Mouse (Mus musculus): ENCODE measurements around the gene Kmo. TPM values are rescaled to one million over a fixed set of nuclear protein-coding genes. Genes with fewer than 3 reads are reported as not detected.

The Kmo gene
- polyA plus RNA-seq, 1 experiment from 2014 or later = 0.09 TPM

- Histone ChIP-seq H3K27ac (replicated peaks) (no peak overlapping the region), H3K4me1 (no peaks in the 10 kb centered on the region), H3K4me3 (replicated peaks) (no peak overlapping the region), H3K9ac (replicated peaks) (no peak overlapping the region), H3K4me2 (no peak overlapping the region), H3K27me3 (replicated peaks) (no peaks in the 10 kb centered on the region), H3K36me3 (no peaks in the 10 kb centered on the region), H3K9me3 (replicated peaks) (no peaks in the 10 kb centered on the region)
- WGBS = 83% methylated on average over 7 of the region's 7 CpGs
- ATAC-seq (ENCODE audit: low FRiP score) = no peak
Observed at GRCm38 (mm10) chr1:175639072-175639471, 18.9 kb downstream of the Kmo start.

- Histone ChIP-seq H3K27ac (replicated peaks) (no peak overlapping the region), H3K36me3 (no peaks in the 10 kb centered on the region), H3K4me3 (replicated peaks) (no peak overlapping the region), H3K27me3 (replicated peaks) (no peaks in the 10 kb centered on the region), H3K4me2 (no peak overlapping the region), H3K4me1 (no peaks in the 10 kb centered on the region), H3K9me3 (replicated peaks) (no peaks in the 10 kb centered on the region), H3K9ac (replicated peaks) (no peak overlapping the region)
- ATAC-seq (ENCODE audit: low FRiP score) = no peak
- 87% methylated on average over 6 of the region's 6 CpGs for WGBS
Observed at GRCm38 (mm10) chr1:175640435-175641150, 20.4 kb downstream of the Kmo start.

- Histone ChIP-seq H3K4me2 (no peak overlapping the region), H3K4me3 (replicated peaks) (no peak overlapping the region), H3K4me1 (no peaks in the 10 kb centered on the region), H3K9ac (replicated peaks) (no peak overlapping the region), H3K36me3 (no peaks in the 10 kb centered on the region), H3K27ac (replicated peaks) (no peak overlapping the region), H3K27me3 (replicated peaks) (no peaks in the 10 kb centered on the region), H3K9me3 (replicated peaks) (no peaks in the 10 kb centered on the region)
- ATAC-seq (ENCODE audit: low FRiP score) = no peak
- WGBS = 79% methylated on average over 5 of the region's 5 CpGs
Observed at GRCm38 (mm10) chr1:175643496-175644265, 23.5 kb downstream of the Kmo start.

DNA sequence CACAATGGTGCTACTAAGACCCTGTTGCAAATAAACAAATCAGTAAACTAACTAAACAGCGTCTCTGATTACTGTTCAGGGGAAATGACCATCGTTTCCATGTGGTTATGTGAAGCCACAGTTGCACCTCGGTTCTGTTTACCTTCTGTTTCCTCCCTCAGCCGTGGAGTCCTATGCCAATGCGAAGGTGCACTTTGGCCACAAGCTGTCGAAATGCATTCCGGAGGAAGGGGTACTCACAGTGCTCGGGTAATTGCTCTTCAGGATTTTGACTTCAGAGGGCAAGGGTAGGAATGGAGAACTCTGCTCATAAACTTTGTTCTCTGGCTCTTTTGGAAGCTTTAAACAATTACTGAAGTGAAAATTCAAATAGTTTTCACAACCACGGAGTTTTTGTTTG is 26.8 kb downstream of the Kmo start:
- Histone ChIP-seq H3K4me1 (no peaks in the 10 kb centered on the region), H3K36me3 (no peaks in the 10 kb centered on the region), H3K9ac (replicated peaks) (no peak overlapping the region), H3K4me3 (replicated peaks) (no peak overlapping the region), H3K27me3 (replicated peaks) (no peaks in the 10 kb centered on the region), H3K27ac (replicated peaks) (no peak overlapping the region), H3K4me2 (no peak overlapping the region), H3K9me3 (replicated peaks) (no peaks in the 10 kb centered on the region)
- no peak for ATAC-seq (ENCODE audit: low FRiP score)
- WGBS = 70% methylated on average over 9 of the region's 9 CpGs

- no peaks in the 10 kb centered on the region for H3K9me3 ChIP-seq (replicated peaks)
- no peaks in the 10 kb centered on the region for H3K4me1 ChIP-seq
- H3K27ac ChIP-seq (replicated peaks) = no peak overlapping the region
- H3K9ac ChIP-seq (replicated peaks) = no peak overlapping the region
- WGBS = 96% methylated on average over 4 of the region's 4 CpGs
- no peak for ATAC-seq (ENCODE audit: low FRiP score)
- H3K4me2 ChIP-seq = no peak overlapping the region
- H3K4me3 ChIP-seq (replicated peaks) = no peak overlapping the region
- no peaks in the 10 kb centered on the region for H3K27me3 ChIP-seq (replicated peaks)
- H3K36me3 ChIP-seq = no peaks in the 10 kb centered on the region
Observed at GRCm38 (mm10) chr1:175648615-175649014, 28.4 kb downstream of the Kmo start.

DNA sequence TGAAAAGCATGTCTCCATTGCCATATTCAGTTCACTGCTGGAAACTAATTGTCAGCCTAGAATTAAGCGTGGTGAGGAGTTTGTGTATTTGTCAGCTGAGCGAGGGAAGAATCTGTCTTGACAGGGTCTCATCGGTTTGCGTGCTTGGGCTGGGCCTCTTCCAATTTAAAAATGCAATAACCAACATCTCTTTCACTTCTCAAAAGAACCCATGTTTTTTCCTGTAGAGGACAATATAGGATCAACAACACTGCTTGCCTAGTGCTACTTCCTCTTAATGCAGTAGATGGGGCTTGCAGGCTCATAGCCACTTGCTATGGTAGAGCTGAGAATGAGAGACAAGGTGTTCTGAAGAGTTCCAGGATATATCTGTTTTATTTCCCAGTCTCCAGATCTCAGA is 39.7 kb downstream of the Kmo start:
- H3K36me3 ChIP-seq = no peaks in the 10 kb centered on the region
- no peak overlapping the region for H3K27ac ChIP-seq (replicated peaks)
- H3K4me1 ChIP-seq = no peaks in the 10 kb centered on the region
- 94% methylated on average over 4 of the region's 4 CpGs for WGBS
- H3K27me3 ChIP-seq (replicated peaks) = no peaks in the 10 kb centered on the region
- no peaks in the 10 kb centered on the region for H3K9me3 ChIP-seq (replicated peaks)
- no peak overlapping the region for H3K4me3 ChIP-seq (replicated peaks)
- no peak overlapping the region for H3K4me2 ChIP-seq
- H3K9ac ChIP-seq (replicated peaks) = no peak overlapping the region
- ATAC-seq (ENCODE audit: low FRiP score) = no peak

GRCm38 (mm10) chr1:175668666-175669405 is 48.7 kb downstream of the Kmo start:
- WGBS = 81% methylated on average over 5 of the region's 5 CpGs
- Histone ChIP-seq H3K27me3 (replicated peaks) (no peaks in the 10 kb centered on the region), H3K27ac (replicated peaks) (no peak overlapping the region), H3K4me2 (no peak overlapping the region), H3K4me1 (no peaks in the 10 kb centered on the region), H3K4me3 (replicated peaks) (no peak overlapping the region), H3K9ac (replicated peaks) (no peak overlapping the region), H3K9me3 (replicated peaks) (no peaks in the 10 kb centered on the region), H3K36me3 (no peaks in the 10 kb centered on the region)
- ATAC-seq (ENCODE audit: low FRiP score) = peak; percentile 72

DNA sequence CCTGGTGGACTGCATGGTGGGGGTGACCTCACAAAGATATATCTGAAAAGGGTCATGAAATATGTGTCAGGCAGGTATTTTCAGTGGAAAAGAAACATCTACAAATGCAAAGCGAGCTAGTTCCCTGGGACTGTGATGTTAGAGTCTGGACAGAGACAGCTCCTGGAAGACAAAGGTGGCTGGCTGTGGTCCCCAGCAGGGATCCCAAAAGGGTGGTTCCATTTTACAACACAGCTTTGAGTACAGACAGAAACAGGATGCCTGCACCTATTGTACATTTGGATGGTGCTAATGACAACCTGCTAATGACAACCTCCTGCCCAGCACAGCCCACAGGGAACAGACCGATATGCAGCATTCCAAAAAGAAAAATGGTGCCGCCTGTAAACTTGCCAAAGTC is 49.3 kb downstream of the Kmo start:
- H3K9ac ChIP-seq (replicated peaks) = no peak overlapping the region
- no peaks in the 10 kb centered on the region for H3K9me3 ChIP-seq (replicated peaks)
- H3K27ac ChIP-seq (replicated peaks) = no peak overlapping the region
- H3K4me1 ChIP-seq = no peaks in the 10 kb centered on the region
- H3K36me3 ChIP-seq = no peaks in the 10 kb centered on the region
- H3K4me3 ChIP-seq (replicated peaks) = no peak overlapping the region
- WGBS = 81% methylated on average over 3 of the region's 3 CpGs
- ATAC-seq (ENCODE audit: low FRiP score) = no peak
- H3K27me3 ChIP-seq (replicated peaks) = no peaks in the 10 kb centered on the region
- H3K4me2 ChIP-seq = no peak overlapping the region

DNA sequence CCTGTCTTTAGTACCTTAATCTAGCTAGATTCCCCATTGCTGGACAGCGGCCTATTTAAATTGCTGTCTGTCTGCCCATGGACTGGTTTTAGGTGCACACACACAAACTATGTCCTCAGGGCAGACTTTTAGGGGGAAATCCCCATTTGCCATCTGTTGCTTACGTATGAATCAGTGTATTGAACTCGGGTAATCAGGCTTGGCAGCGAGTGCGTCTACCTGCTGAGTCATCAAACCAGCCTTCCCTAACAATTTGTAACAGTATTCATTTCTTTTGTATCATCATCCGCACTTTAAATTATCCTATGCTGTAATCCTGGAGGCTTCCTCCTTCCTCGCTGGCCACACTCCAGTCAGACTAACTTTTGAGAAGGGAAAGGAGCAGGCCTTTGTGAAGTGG is 49.9 kb downstream of the Kmo start:
- no peaks in the 10 kb centered on the region for H3K9me3 ChIP-seq (replicated peaks)
- WGBS = 74% methylated on average over 7 of the region's 7 CpGs
- H3K27me3 ChIP-seq (replicated peaks) = no peaks in the 10 kb centered on the region
- no peak for ATAC-seq (ENCODE audit: low FRiP score)
- H3K9ac ChIP-seq (replicated peaks) = no peak overlapping the region
- no peaks in the 10 kb centered on the region for H3K4me1 ChIP-seq
- no peak overlapping the region for H3K4me3 ChIP-seq (replicated peaks)
- no peaks in the 10 kb centered on the region for H3K36me3 ChIP-seq
- no peak overlapping the region for H3K4me2 ChIP-seq
- H3K27ac ChIP-seq (replicated peaks) = no peak overlapping the region

DNA sequence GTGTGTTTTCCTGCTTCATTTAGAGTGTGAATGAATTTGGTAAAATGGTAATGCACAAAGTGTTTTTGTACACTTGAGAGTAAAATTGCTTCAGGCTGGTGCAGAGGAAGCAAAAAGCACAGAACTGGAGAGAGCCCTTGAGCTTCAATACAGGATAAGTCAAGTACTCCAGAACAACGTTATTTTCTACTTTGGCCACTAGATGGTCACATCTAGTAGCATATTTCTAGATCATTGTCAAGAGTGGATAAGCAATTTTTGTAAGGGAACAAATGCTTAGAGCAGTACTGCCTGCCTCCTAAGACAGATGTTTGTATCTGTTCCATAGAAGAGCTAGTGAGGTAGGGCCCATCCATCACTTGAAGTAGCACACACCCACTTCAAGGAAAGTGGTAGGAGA is 51.4 kb downstream of the Kmo start:
- Histone ChIP-seq H3K27ac (replicated peaks) (no peak overlapping the region), H3K4me3 (replicated peaks) (no peak overlapping the region), H3K9ac (replicated peaks) (no peak overlapping the region), H3K9me3 (replicated peaks) (no peaks in the 10 kb centered on the region), H3K4me1 (no peaks in the 10 kb centered on the region), H3K36me3 (no peaks in the 10 kb centered on the region), H3K4me2 (no peak overlapping the region), H3K27me3 (replicated peaks) (no peaks in the 10 kb centered on the region)
- no peak for ATAC-seq (ENCODE audit: low FRiP score)
- WGBS = 27% methylated on average over 1 of the region's 1 CpGs

DNA sequence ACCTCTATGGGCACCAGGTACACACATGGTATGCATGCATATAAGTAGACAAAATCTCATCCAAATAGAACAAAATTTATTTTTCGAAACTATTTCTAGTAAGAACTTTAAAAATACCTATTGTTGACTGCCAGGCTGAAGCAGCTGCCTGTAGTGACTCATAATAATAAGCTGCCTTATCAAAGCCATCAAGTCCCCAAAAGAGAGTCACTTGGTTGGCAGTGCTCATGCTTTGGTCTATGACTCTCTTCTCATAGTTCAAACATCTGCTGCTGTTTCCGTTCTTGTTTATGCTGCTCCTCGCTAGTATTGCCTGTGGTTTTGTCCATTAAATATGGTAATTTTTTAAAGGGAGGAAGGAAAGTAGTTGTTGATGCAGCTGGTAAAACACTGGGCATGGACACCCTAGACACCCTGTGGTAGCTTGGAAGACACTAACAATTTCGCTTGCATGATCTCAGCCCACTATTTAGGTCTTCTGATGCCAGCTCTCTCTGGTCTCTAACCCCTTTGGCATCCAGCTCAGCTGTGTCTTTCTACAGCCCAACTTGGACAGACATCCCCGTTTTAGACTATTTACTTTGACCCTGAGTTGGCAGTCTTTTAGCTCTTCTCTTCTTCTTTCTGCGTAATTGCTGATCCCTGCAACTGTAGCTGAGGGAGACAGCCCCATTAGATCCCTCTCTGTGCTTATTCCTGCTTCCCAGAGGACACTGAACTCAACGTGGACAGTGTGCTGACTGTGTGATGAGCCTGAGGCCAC is 53.6 kb downstream of the Kmo start:
- Histone ChIP-seq H3K36me3 (no peaks in the 10 kb centered on the region), H3K9me3 (replicated peaks) (no peaks in the 10 kb centered on the region), H3K4me3 (replicated peaks) (no peak overlapping the region), H3K27ac (replicated peaks) (no peak overlapping the region), H3K9ac (replicated peaks) (no peak overlapping the region), H3K4me1 (no peaks in the 10 kb centered on the region), H3K4me2 (no peak overlapping the region), H3K27me3 (replicated peaks) (no peaks in the 10 kb centered on the region)
- ATAC-seq (ENCODE audit: low FRiP score) = no peak
- WGBS = 83% methylated on average over 7 of the region's 7 CpGs

Measured in neural tube, embryonic 15.5 days (tissue).